Mouse (Mus musculus): ENCODE measurements at regions not wholly inside any gene's neighbourhood (a gene's known extent, or its start where the extent isn't known, plus 50 kb on each side); places are given as distances from the start of the nearest gene placed in this dataset.

DNA sequence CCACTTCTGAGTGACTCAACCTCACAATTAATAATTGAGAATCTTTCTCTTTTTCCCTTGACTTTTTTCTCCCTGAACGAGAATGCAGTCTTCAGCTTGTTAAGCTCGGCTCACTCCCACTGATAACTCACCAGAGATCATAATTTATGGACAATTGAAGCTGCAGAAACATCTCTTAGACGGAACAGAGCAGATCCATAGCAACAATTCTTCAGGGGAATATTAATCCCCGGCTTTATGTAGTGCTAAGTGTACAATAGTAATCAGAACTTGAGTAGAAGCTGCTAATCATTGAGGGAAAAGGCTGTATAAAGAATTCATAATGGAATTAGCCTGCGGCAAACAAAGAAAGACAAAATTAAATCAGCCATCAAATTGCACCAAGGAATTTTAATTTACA is 395.0 kb upstream of the Spred2 start:
- CTCF ChIA-PET = no interaction called here
- POLR2A ChIA-PET = no interaction called here

GRCm38 (mm10) chr11:19530652-19531051 is 393.5 kb upstream of the Spred2 start:
- ChIA-PET CTCF (no interaction called here), POLR2A (interaction anchor here in 1 of 4 experiments (0.6 kb wide), 1 partner anchor 200 kb away, joined by 3 read pairs; no protein-coding TSS in a partner anchor)

GRCm38 (mm10) chr11:19531255-19532003 is 392.7 kb upstream of the Spred2 start:
- POLR2A ChIA-PET = no interaction called here

DNA sequence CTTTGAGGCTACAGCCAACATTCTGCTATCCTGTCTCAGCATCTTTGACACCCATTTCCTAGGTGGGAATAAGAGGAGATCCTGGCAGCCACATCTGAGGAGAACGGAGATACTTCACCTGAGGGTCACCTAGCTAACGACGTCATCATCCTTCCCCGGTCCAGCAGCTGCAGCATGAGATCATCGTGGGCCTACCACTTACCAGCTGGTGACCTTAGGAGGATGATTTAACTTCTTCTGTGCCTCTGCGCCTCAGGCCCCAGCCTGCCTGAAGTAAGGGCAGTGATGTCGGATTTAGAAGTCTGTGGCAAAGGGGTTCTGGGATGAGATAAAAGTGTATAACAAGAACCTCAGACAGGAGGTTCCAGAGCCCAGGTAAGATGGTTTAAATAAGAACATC is 391.3 kb upstream of the Spred2 start:
- CTCF ChIA-PET = no interaction called here
- POLR2A ChIA-PET = no interaction called here

More at GRCm38 (mm10) chr11:19531255-19532003, 392.7 kb upstream of the Spred2 start:
- CTCF ChIA-PET = no interaction called here

GRCm38 (mm10) chr11:19533701-19534100 is 390.5 kb upstream of the Spred2 start:
- POLR2A ChIA-PET = no interaction called here
- CTCF ChIA-PET = no interaction called here

GRCm38 (mm10) chr11:19535215-19535614 is 389.0 kb upstream of the Spred2 start:
- CTCF ChIA-PET = interaction anchor here in 1 of 4 experiments (1.0 kb wide), 1 partner anchor 226 kb away, joined by 3 read pairs; no protein-coding TSS in a partner anchor
- POLR2A ChIA-PET = no interaction called here

DNA sequence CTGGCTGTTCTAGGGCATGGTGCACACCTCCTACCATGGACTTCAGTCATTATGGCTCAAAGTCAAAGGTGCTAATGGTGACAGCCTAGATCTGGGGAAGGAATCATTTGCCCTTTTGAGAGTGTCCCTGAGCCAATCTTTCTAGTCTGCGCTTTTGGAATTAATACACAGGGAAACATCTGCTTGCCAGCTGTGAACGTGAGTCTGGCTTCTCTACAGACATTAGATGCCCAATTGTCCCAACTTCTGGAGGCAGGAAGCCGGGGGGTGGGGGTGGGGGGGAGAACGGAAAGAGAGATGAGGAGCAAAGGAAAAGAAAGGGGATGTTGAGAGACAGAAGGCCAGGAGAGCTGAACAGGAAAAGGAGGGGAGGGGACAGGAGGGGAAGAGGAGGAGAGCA is 377.9 kb upstream of the Spred2 start:
- ChIA-PET POLR2A (interaction anchor here in 1 of 4 experiments (1.2 kb wide), 1 partner anchor 258 kb away, joined by 3 read pairs; no protein-coding TSS in a partner anchor), CTCF (no interaction called here)

- POLR2A ChIA-PET = no interaction called here
Measured at GRCm38 (mm10) chr11:19554316-19554946, 369.7 kb upstream of the Spred2 start.

DNA sequence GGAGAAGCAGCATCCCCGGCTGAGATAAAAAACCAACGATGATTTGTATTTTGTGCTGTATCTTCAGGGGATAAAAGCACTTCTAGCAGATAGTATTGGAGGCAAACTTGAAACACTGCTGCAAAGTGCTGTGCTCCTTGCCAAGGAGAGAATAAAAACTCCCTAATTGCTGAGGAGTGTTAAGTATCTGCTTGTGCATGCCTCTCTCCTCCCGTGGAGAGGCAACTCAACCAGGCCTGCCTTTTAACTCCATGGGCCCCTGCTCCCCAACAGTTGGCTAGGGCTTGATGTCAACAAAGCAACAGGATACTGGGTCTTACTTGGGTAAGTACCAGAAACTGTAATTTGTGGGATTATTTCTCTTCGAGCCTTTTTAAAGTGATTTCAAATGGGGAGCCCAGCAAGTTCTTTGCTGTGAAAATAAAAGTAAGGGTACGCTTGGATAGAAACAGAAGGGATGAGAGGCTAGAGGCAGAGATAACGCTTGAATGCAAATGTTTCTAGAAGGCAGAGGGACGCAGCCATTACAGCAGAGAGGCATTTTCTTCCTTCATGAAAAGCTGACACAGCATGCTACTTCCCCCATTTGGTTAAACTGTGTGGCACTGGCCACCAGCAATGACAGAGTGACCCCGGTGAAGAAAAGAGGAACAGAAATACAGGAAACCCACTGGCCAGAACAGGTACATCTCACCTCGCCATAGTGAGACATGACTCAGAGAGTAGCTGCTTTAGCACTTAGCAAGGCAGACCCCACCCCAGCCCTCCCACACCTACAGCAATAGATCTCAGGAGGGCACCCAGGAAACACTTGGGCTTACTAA is 369.0 kb upstream of the Spred2 start:
- ChIA-PET CTCF (no interaction called here), POLR2A (no interaction called here)

More at GRCm38 (mm10) chr11:19554316-19554946, 369.7 kb upstream of the Spred2 start:
- CTCF ChIA-PET = interaction anchor here in 1 of 4 experiments (0.6 kb wide), 1 partner anchor 207 kb away, joined by 3 read pairs; no protein-coding TSS in a partner anchor

- ChIA-PET CTCF (no interaction called here), POLR2A (interaction anchor here in 1 of 4 experiments (0.7 kb wide), 1 partner anchor 93 kb away, joined by 3 read pairs; no protein-coding TSS in a partner anchor)
Measured at GRCm38 (mm10) chr11:19560452-19560851, 363.7 kb upstream of the Spred2 start.

- ChIA-PET CTCF (no interaction called here), POLR2A (interaction anchor here in 1 of 4 experiments (0.6 kb wide), 1 partner anchor 867 kb away, joined by 3 read pairs; no protein-coding TSS in a partner anchor)
Measured at GRCm38 (mm10) chr11:19562668-19563067, 361.5 kb upstream of the Spred2 start.

GRCm38 (mm10) chr11:19585228-19585627 is 338.9 kb upstream of the Spred2 start:
- ChIA-PET POLR2A (interaction anchor here in 1 of 4 experiments (0.5 to 1.0 kb wide), 3 partner anchors 12 to 156 kb away, joined by 3 to 8 read pairs (median 3); no protein-coding TSS in a partner anchor), CTCF (no interaction called here)

GRCm38 (mm10) chr11:19592506-19593355 is 331.4 kb upstream of the Spred2 start:
- CTCF ChIA-PET = interaction anchor here in 1 of 4 experiments (0.6 kb wide), 1 partner anchor 314 kb away, joined by 3 read pairs; no protein-coding TSS in a partner anchor
- POLR2A ChIA-PET = no interaction called here

GRCm38 (mm10) chr11:19595107-19595506 is 329.1 kb upstream of the Spred2 start:
- POLR2A ChIA-PET = no interaction called here
- CTCF ChIA-PET = no interaction called here

DNA sequence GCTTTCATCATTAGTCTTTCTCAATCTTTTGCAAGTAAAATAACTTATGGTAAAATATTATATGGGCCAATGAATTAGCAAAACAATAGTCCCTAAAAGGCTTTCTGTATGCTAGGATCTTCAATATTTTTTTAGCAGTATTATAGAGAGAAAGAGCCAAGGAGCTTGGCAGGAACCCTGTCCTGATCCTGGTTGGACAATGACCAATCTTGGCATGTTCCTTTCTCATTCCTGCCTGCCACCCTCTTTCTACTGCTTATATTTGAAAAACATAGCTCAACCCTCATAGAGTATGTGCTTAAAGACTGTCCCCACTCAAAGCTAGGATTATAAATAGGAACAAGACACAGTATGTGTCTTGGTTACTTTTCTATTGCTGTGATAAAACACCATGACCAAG is 327.8 kb upstream of the Spred2 start:
- POLR2A ChIA-PET = no interaction called here
- CTCF ChIA-PET = no interaction called here

DNA sequence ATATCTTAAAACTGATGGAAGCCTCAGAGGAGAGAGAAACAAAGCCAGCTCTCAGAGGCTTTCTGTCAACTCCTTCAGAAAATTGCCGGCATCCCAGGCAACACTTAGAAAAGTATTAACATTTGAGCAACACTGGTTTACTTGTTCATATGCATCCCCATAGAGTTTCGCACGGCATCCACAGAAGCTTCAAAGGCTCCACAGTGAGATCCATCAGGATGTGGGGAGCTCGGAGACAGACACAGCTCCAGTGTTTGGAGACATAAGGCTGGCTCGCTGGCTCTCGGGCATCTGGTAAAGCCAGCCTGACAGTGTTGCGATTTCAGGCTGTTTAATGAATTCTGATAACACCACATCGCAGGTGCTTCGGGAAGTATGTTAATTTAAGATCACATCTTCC is 324.7 kb upstream of the Spred2 start:
- ChIA-PET CTCF (no interaction called here), POLR2A (interaction anchor here in 1 of 4 experiments (0.7 kb wide), 1 partner anchor 1737 kb away, joined by 3 read pairs; no protein-coding TSS in a partner anchor)

DNA sequence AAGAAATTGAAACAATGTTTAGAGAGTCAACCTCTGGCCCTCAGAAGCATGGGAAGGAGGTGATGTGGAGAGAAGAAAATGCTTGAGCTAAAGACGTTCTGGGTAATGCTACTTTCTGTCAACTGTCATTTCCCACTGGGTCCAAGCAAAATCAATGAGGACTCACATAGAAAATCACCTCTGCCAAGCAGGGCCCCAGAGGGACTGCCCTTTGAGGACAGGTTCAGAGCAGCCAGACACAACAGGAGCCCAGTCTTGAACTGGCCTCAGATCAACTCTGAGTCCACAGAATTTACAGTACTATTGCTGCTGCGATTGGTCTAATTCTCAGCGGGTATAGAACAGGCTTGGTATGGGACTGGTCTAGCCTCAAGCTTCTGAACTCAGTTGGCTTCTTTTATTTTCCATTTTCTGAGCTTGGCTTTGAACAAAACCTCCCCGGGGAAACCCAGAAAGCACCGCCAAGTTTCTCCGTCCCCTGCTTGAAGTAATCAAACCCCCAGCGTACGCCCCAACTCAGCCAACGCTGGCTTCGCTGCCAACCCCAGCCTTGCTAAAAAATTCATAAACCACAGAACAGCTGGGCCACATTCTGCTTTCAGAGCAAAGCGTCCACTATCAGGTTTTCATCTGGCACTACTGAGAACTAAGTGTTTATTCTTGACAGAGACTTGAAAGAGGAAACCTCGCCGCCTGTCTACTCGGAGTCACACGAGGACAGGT is 322.8 kb upstream of the Spred2 start:
- POLR2A ChIA-PET = interaction anchor here in 2 of 4 experiments (0.6 kb wide), 2 partner anchors 16 to 71 kb away, joined by 4 to 8 read pairs; no protein-coding TSS in a partner anchor
- CTCF ChIA-PET = no interaction called here

DNA sequence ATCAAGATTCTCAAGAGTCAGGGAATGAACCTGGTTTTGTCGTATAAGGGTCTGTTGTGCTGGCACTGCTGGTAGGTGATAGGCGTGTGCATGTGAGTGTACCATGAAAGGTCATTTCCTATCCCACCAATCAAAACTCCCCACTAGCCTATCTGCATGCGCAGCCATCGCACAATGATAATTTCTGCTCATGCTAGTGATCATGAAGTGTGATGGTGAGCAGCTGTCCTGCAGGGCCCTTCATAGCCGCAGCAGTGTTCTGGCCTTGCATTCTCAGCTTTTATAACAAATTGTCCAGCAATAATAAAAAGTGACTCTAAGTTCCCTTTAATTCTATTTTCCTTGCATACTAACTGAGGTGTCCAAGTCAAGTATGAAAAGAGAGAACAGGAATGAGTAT is 321.7 kb upstream of the Spred2 start:
- POLR2A ChIA-PET = no interaction called here
- CTCF ChIA-PET = no interaction called here
